Mouse (Mus musculus): ENCODE results near the gene Zbtb20. TPM values are rescaled to one million over a fixed set of nuclear protein-coding genes. Genes with fewer than 3 reads are reported as not detected.

Gene Zbtb20
- polyA plus RNA-seq, 1 experiment, result 4.0 TPM

GRCm38 (mm10) chr16:43574006-43574764 lies 698.5 kb downstream of the Zbtb20 start:
- Histone ChIP-seq H3K79me2 (ENCODE audit: control insufficient read depth, insufficient read depth) (no peaks in the 10 kb centered on the region), H3K4me3 (ENCODE audit: insufficient read depth, poor library complexity, severe bottlenecking) (no peak overlapping the region), H3ac (ENCODE audit: control insufficient read depth, insufficient read length, low read depth) (no peak overlapping the region), H3K79me3 (ENCODE audit: low read depth) (no peaks in the 10 kb centered on the region), H3K36me3 (ENCODE audit: control insufficient read depth, insufficient read depth) (peaks cover 32% of the 10 kb centered on the region), H3K27me3 (ENCODE audit: control insufficient read depth, insufficient read depth, insufficient read length) (no peaks in the 10 kb centered on the region)
- TF ChIP-seq MAX (IDR thresholded peaks at IDR 0.05) (no peak), MYOD1 (IDR thresholded peaks at IDR 0.05; ENCODE audit: control insufficient read depth, insufficient read length, low read depth) (peak; percentile 50), CTCF (IDR thresholded peaks at IDR 0.05; ENCODE audit: control insufficient read depth, insufficient read depth, insufficient read length) (peak; percentile 79)

GRCm38 (mm10) chr16:43575066-43575465 lies 699.4 kb downstream of the Zbtb20 start:
- no peak for TF ChIP-seq CEBPB (IDR thresholded peaks at IDR 0.05; ENCODE audit: low read depth)
- Histone ChIP-seq H3K4me3 (ENCODE audit: insufficient read depth, poor library complexity, severe bottlenecking) (no peak overlapping the region), H3K36me3 (ENCODE audit: control insufficient read depth, insufficient read depth) (peaks cover 39% of the 10 kb centered on the region), H3K27me3 (ENCODE audit: control insufficient read depth, insufficient read depth, insufficient read length) (no peaks in the 10 kb centered on the region), H3ac (ENCODE audit: control insufficient read depth, insufficient read length, low read depth) (no peak overlapping the region), H3K79me2 (ENCODE audit: control insufficient read depth, insufficient read depth) (no peaks in the 10 kb centered on the region), H3K79me3 (ENCODE audit: low read depth) (no peaks in the 10 kb centered on the region)

- H3K4me3 ChIP-seq (ENCODE audit: insufficient read depth, poor library complexity, severe bottlenecking), result no peak overlapping the region
- H3K79me3 ChIP-seq (ENCODE audit: low read depth), result no peaks in the 10 kb centered on the region
- no peak overlapping the region for H3ac ChIP-seq (ENCODE audit: control insufficient read depth, insufficient read length, low read depth)
- no peaks in the 10 kb centered on the region for H3K79me2 ChIP-seq (ENCODE audit: control insufficient read depth, insufficient read depth)
- H3K36me3 ChIP-seq (ENCODE audit: control insufficient read depth, insufficient read depth), result peaks cover 43% of the 10 kb centered on the region
- no peaks in the 10 kb centered on the region for H3K27me3 ChIP-seq (ENCODE audit: control insufficient read depth, insufficient read depth, insufficient read length)
- TF ChIP-seq USF1 (IDR thresholded peaks at IDR 0.05; ENCODE audit: low read depth), result no peak
- TF ChIP-seq FOSL1 (IDR thresholded peaks at IDR 0.05; ENCODE audit: insufficient read depth, low read length, poor library complexity, severe bottlenecking), result no peak
- TF ChIP-seq MYOD1 (IDR thresholded peaks at IDR 0.05; ENCODE audit: control insufficient read depth, insufficient read length, low read depth), result no peak
- TF ChIP-seq CEBPB (IDR thresholded peaks at IDR 0.05; ENCODE audit: low read depth), result no peak
- no peak for TF ChIP-seq MAX (IDR thresholded peaks at IDR 0.05)
- no peak for TF ChIP-seq MYOG (IDR thresholded peaks at IDR 0.05; ENCODE audit: control insufficient read depth, extremely low read depth, insufficient read length)
- TF ChIP-seq CTCF (IDR thresholded peaks at IDR 0.05; ENCODE audit: control insufficient read depth, insufficient read depth, insufficient read length), result no peak
Measured at GRCm38 (mm10) chr16:43575507-43575906, 699.8 kb downstream of the Zbtb20 start.

- TF ChIP-seq MYOD1 (IDR thresholded peaks at IDR 0.05; ENCODE audit: control insufficient read depth, insufficient read length, low read depth) (peak; percentile 2), FOSL1 (IDR thresholded peaks at IDR 0.05; ENCODE audit: insufficient read depth, low read length, poor library complexity, severe bottlenecking) (no peak)
- Histone ChIP-seq H3ac (ENCODE audit: control insufficient read depth, insufficient read length, low read depth) (no peak overlapping the region), H3K79me3 (ENCODE audit: low read depth) (no peaks in the 10 kb centered on the region), H3K36me3 (ENCODE audit: control insufficient read depth, insufficient read depth) (peaks cover 38% of the 10 kb centered on the region), H3K27me3 (ENCODE audit: control insufficient read depth, insufficient read depth, insufficient read length) (no peaks in the 10 kb centered on the region), H3K79me2 (ENCODE audit: control insufficient read depth, insufficient read depth) (no peaks in the 10 kb centered on the region), H3K4me3 (ENCODE audit: insufficient read depth, poor library complexity, severe bottlenecking) (no peak overlapping the region)
Measured at GRCm38 (mm10) chr16:43577399-43577798, 701.7 kb downstream of the Zbtb20 start.

DNA sequence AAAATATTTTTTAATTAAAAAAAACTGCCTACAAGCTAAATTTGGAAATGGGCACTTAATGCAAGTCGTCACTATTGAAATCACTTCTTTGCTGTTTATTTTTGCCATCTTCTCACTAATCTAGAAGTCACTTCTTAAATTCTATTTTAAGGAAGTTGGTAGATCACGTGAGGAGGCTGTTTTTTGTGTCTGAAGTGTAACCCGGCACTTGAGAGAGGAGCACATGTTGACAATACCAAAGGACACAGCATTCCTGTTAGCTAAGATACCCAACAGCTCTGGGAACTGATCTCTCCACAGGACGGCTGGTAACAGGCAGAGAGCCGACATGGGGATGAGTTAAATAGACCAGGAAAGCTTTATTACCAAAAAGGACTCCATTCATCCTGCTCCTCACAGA lies 702.7 kb downstream of the Zbtb20 start:
- TF ChIP-seq MAX (IDR thresholded peaks at IDR 0.05) (no peak), FOSL1 (IDR thresholded peaks at IDR 0.05; ENCODE audit: insufficient read depth, low read length, poor library complexity, severe bottlenecking) (no peak)
- Histone ChIP-seq H3K36me3 (ENCODE audit: control insufficient read depth, insufficient read depth) (peaks cover 30% of the 10 kb centered on the region), H3ac (ENCODE audit: control insufficient read depth, insufficient read length, low read depth) (no peak overlapping the region), H3K79me2 (ENCODE audit: control insufficient read depth, insufficient read depth) (no peaks in the 10 kb centered on the region), H3K79me3 (ENCODE audit: low read depth) (no peaks in the 10 kb centered on the region), H3K27me3 (ENCODE audit: control insufficient read depth, insufficient read depth, insufficient read length) (no peaks in the 10 kb centered on the region), H3K4me3 (ENCODE audit: insufficient read depth, poor library complexity, severe bottlenecking) (no peak overlapping the region)

DNA sequence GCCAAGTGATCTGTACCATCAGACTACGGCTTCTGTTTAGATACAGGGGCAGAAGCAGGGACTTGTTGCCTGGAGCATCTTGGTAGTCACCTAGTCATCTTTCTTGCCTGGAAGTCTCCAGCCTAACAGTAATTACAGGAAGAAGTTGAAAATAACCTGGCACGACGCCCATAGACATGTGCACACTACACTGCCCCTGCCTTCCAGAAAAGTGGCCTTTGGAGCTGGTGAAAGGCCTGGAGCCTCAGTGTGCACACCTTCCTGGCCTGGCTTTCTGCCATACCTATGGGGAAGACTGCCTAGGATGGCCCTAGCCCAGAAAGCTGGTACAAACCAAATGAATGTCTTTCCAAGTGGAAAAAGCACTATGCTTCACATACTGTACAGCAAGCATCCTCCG lies 703.4 kb downstream of the Zbtb20 start:
- Histone ChIP-seq H3K4me3 (ENCODE audit: insufficient read depth, poor library complexity, severe bottlenecking) (no peak overlapping the region), H3K27me3 (ENCODE audit: control insufficient read depth, insufficient read depth, insufficient read length) (no peaks in the 10 kb centered on the region), H3K36me3 (ENCODE audit: control insufficient read depth, insufficient read depth) (peaks cover 31% of the 10 kb centered on the region), H3K79me2 (ENCODE audit: control insufficient read depth, insufficient read depth) (no peaks in the 10 kb centered on the region), H3K79me3 (ENCODE audit: low read depth) (no peaks in the 10 kb centered on the region), H3ac (ENCODE audit: control insufficient read depth, insufficient read length, low read depth) (no peak overlapping the region)
- TF ChIP-seq CEBPB (IDR thresholded peaks at IDR 0.05; ENCODE audit: low read depth) (no peak), MYOG (IDR thresholded peaks at IDR 0.05; ENCODE audit: control insufficient read depth, extremely low read depth, insufficient read length) (no peak), FOSL1 (IDR thresholded peaks at IDR 0.05; ENCODE audit: insufficient read depth, low read length, poor library complexity, severe bottlenecking) (no peak), CTCF (IDR thresholded peaks at IDR 0.05; ENCODE audit: control insufficient read depth, insufficient read depth, insufficient read length) (no peak), USF1 (IDR thresholded peaks at IDR 0.05; ENCODE audit: low read depth) (no peak), MYOD1 (IDR thresholded peaks at IDR 0.05; ENCODE audit: control insufficient read depth, insufficient read length, low read depth) (no peak), MAX (IDR thresholded peaks at IDR 0.05) (no peak)

Measured in C2C12 (cell line).